Mouse (Mus musculus) embryonic facial prominence, embryonic 10.5 days (tissue): ENCODE data around the gene Ddx58. TPM values are rescaled to one million over a fixed set of nuclear protein-coding genes. Genes with fewer than 3 reads are reported as not detected.

Experiments used
- polyA plus RNA-seq: library from polyadenylated mRNA; unstranded; fragments of >200 nt; fragmentation: Nextera tagmentation; extraction: Ambion mirVana; gene quantifications from 2 replicates; pipeline ENCODE4 v1.2.1, GENCODE M21; 2016

Ddx58 gene
- polyA plus RNA-seq, 1 experiment from 2014 or later: 6.2 TPM

Other genes with a start within 250 kb of the Ddx58 start
- 49.8 and 52.4 TPM in 2 replicates for gene Aco1, start 96.7 kb downstream of the Ddx58 start, polyA plus RNA-seq
- gene Smim27, start 29.8 kb upstream of the Ddx58 start, polyA plus RNA-seq: 21.3 and 22.2 TPM in 2 replicates
- gene Topors, start 30.0 kb upstream of the Ddx58 start, polyA plus RNA-seq: 50.4 and 52.9 TPM in 2 replicates
- gene Ndufb6, start 39.6 kb upstream of the Ddx58 start, polyA plus RNA-seq: 310 and 312 TPM in 2 replicates
- 0.06 and 0.32 TPM in 2 replicates for gene Tmem215, start 232.4 kb upstream of the Ddx58 start, polyA plus RNA-seq